Mouse (Mus musculus) neural tube, embryonic 14.5 days (tissue): ENCODE measurements around the gene Galnt6. TPM values are rescaled to one million over a fixed set of nuclear protein-coding genes. Genes with fewer than 3 reads are reported as not detected.

Experiments used
- ATAC-seq: fragments of 200-750 bp; cut with Nextera tagmentation; 2 replicates; pipeline ENCODE4 v1.8.0; 2017; ENCODE audit warnings: low read depth, mild to moderate bottlenecking, moderate TSS enrichment, moderate library complexity
- H3K27ac ChIP-seq: fragments of 300-500 bp; sonication (generic); 2 replicates; pipeline ENCODE4 v1.5.1; 2014; ENCODE audit warnings: low read depth, mild to moderate bottlenecking, control low read depth, low read length, moderate library complexity, mixed read lengths
- H3K27me3 ChIP-seq: fragments of 300-500 bp; sonication (generic); 2 replicates; pipeline ENCODE4 v1.6.1; 2014; ENCODE audit warnings: low read length; ENCODE audit not compliant: control insufficient read depth, insufficient read depth
- H3K36me3 ChIP-seq: fragments of 300-500 bp; sonication (generic); 2 replicates; pipeline ENCODE4 v1.6.1; 2014; ENCODE audit warnings: low read length, mixed read lengths; ENCODE audit not compliant: control insufficient read depth, insufficient read depth
- H3K4me1 ChIP-seq: fragments of 300-500 bp; sonication (generic); 2 replicates; pipeline ENCODE4 v1.6.1; 2014; ENCODE audit warnings: low read length; ENCODE audit not compliant: control insufficient read depth, insufficient read depth
- H3K4me2 ChIP-seq: fragments of 300-500 bp; sonication (generic); 2 replicates; pipeline ENCODE4 v1.6.1; 2014; ENCODE audit warnings: mild to moderate bottlenecking, low read depth, low read length, control low read depth
- H3K4me3 ChIP-seq: fragments of 300-500 bp; sonication (generic); 2 replicates; pipeline ENCODE4 v1.5.1; 2014; ENCODE audit warnings: low read depth, low read length, control low read depth, mixed read lengths
- H3K9ac ChIP-seq: fragments of 300-500 bp; sonication (generic); replicated peaks from 2 replicates; pipeline ENCODE4 v1.6.1; 2014; ENCODE audit warnings: low read depth, mild to moderate bottlenecking, control low read depth, low read length, mixed read lengths
- H3K9me3 ChIP-seq: fragments of 300-500 bp; sonication (generic); 2 replicates; pipeline ENCODE4 v1.6.1; 2016; ENCODE audit warnings: low read length; ENCODE audit not compliant: control insufficient read depth
- WGBS: fragments of 180-500 bp; shearing (Covaris S2); extraction: QIAGEN DNeasy Blood & Tissue Kit; methylation state at CpG from one replicate; pipeline ENCODE4 v1.1.7; 2014; 5-methylcytosine and 5-hydroxymethylcytosine counted together
- microRNA-seq: library from miRNA; unstranded; fragments of <30 nt; microRNA quantifications from one replicate; pipeline ENCODE4, GENCODE M21; 2016
- polyA plus RNA-seq: library from polyadenylated mRNA; unstranded; fragments of >200 nt; fragmentation: Nextera tagmentation; extraction: Ambion mirVana; gene quantifications from 2 replicates; pipeline ENCODE4 v1.2.1, GENCODE M21; 2014

Galnt6 gene
- polyA plus RNA-seq, 1 experiment from 2014 or later, result 0.15 TPM

DNA sequence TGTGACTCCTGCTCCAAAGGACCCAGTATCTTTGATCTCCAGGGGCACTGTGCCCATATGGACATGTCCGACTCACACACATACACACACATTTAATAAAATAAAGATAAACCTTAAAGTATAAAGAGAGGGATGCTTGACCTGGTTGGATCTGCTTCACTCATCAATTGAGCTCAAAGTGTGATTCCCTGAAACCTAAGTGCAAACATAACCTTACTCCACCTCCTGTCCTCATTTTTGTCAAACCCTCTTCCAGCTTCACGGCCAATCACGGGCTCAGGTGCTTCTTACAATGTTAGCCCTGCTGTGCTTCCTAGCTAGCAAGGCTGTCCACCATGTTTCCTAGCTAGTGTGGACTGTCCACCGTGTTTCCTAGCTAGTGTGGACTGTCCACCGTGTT lies 74.0 kb downstream of the Galnt6 start:
- Histone ChIP-seq H3K4me3 (no peak overlapping the region), H3K9me3 (no peaks in the 10 kb centered on the region), H3K27me3 (no peaks in the 10 kb centered on the region), H3K36me3 (no peaks in the 10 kb centered on the region), H3K4me1 (no peaks in the 10 kb centered on the region), H3K4me2 (no peak overlapping the region), H3K27ac (no peak overlapping the region), H3K9ac (no peak overlapping the region)
- 90% methylated on average over 5 of the region's 5 CpGs for WGBS
- no peak for ATAC-seq

DNA sequence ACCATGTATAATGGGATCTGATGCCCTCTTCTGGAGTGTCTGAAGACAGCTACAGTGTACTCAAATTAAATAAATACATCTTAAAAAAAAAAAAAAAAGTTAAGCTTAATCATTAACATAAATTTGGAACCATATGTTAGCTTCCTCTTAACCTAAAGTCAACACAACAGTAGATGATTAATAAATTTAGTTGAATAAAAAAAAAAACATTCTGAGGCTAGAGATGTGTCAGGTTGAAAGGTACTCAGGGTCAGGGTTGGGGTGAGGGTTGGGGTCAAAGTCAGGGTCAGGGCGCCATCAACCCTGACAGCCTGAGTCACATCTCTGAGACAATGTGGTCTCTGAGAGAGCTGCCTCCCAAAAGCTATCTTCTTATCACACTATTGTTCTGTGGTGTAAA lies 74.9 kb downstream of the Galnt6 start:
- Histone ChIP-seq H3K4me3 (no peak overlapping the region), H3K4me2 (no peak overlapping the region), H3K36me3 (no peaks in the 10 kb centered on the region), H3K9ac (no peak overlapping the region), H3K4me1 (no peaks in the 10 kb centered on the region), H3K27me3 (no peaks in the 10 kb centered on the region), H3K9me3 (no peaks in the 10 kb centered on the region), H3K27ac (no peak overlapping the region)
- WGBS, result 88% methylated on average over 1 of the region's 1 CpGs
- no peak for ATAC-seq

DNA sequence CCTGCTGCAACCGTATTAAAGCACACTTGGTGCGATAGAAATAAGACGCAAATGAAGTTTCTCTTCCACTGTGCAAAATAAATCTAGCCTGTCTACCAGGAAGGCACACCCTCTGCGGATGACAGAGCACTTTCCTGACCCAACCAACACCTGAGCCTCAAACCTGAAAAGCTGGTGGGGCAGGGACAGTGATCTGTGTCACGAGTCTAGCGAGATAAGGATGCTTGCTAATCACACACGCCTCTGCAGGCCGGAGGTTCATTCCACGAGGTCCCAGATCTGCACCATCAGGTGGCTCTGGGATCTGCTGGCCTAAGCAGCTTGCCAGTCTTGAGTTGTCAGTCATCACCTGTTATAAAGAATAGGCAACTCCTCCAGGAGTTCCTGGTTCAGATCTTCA lies 77.6 kb downstream of the Galnt6 start:
- no peaks in the 10 kb centered on the region for H3K36me3 ChIP-seq
- 93% methylated on average over 9 of the region's 9 CpGs for WGBS
- H3K4me3 ChIP-seq, result no peak overlapping the region
- ATAC-seq, result no peak
- no peaks in the 10 kb centered on the region for H3K4me1 ChIP-seq
- no peaks in the 10 kb centered on the region for H3K27me3 ChIP-seq
- no peak overlapping the region for H3K4me2 ChIP-seq
- no peak overlapping the region for H3K9ac ChIP-seq
- H3K27ac ChIP-seq, result no peak overlapping the region
- H3K9me3 ChIP-seq, result no peaks in the 10 kb centered on the region

DNA sequence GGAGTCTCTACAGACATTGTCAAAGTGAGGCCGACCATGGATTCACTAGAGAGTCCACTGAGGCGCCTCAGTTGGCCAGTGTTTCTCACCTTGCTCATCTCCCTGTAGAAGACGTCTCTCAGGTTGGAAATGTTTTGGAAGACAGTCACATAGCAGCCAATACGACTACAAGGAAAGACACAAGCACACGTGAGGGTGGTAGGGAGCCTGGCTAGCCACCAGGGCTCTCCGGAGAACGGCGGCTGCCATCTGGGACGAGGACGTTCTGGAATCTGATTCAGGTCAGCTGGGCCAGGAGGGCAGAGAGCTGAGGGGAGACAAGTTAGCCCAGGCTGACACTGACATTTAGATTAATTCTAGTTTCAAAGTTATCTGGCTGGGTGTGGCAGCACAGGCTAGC lies 79.1 kb downstream of the Galnt6 start:
- no peak for ATAC-seq
- Histone ChIP-seq H3K27ac (no peak overlapping the region), H3K4me2 (no peak overlapping the region)

DNA sequence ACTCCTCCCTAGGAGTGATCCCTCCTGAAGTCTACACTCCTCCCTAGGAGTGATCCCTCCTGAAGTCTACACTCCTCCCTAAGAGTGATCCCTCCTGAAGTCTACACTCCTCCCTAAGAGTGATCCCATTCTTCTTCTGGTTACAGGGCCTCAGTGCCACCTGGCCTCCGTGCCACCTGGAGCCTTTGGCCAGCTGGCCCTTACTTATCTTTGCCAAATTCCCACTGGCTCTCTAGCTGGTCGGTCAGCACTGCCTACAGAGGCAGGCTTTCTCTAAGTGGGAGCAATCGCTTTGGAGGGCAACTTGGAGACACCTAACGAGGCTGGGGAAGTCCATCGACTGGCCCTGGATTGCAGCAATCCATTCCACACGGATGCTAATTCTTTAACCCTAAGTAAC lies 83.0 kb downstream of the Galnt6 start:
- Histone ChIP-seq H3K9ac (no peak overlapping the region), H3K4me2 (no peak overlapping the region), H3K27me3 (no peaks in the 10 kb centered on the region), H3K36me3 (no peaks in the 10 kb centered on the region), H3K27ac (no peak overlapping the region), H3K4me1 (no peaks in the 10 kb centered on the region), H3K4me3 (no peak overlapping the region), H3K9me3 (no peaks in the 10 kb centered on the region)
- ATAC-seq, result no peak
- WGBS, result 81% methylated on average over 6 of the region's 6 CpGs

More for the DNA sequence above, 79.1 kb downstream of the Galnt6 start:
- no peaks in the 10 kb centered on the region for H3K36me3 ChIP-seq
- no peak overlapping the region for H3K9ac ChIP-seq
- H3K27me3 ChIP-seq, result no peaks in the 10 kb centered on the region
- no peak overlapping the region for H3K4me3 ChIP-seq
- no peaks in the 10 kb centered on the region for H3K4me1 ChIP-seq
- H3K9me3 ChIP-seq, result no peaks in the 10 kb centered on the region
- WGBS, result 91% methylated on average over 10 of the region's 10 CpGs

DNA sequence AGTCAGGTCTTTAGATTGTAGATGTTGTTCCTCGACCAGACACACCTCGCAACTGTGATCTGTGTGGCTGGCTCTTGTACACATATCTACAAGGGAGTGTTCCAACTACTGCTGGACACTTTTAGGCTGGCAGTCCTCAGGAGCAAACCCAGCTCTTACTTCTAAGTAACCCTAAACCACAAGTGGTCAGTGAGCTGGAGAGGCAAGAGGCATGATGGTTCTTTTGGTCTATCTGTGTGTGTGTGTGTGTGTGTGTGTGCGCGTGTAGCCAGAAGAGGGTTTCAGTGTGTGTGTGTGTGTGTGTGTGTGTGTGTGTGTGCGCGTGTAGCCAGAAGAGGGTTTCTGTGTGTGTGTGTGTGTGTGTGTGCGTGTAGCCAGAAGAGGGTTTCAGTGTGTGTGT lies 86.7 kb downstream of the Galnt6 start:
- H3K27me3 ChIP-seq, result peaks cover 5% of the 10 kb centered on the region
- H3K36me3 ChIP-seq, result no peaks in the 10 kb centered on the region
- H3K9me3 ChIP-seq, result no peaks in the 10 kb centered on the region
- H3K4me3 ChIP-seq, result no peak overlapping the region
- no peak overlapping the region for H3K27ac ChIP-seq
- H3K4me2 ChIP-seq, result no peak overlapping the region
- H3K4me1 ChIP-seq, result no peaks in the 10 kb centered on the region
- 95% methylated on average over 7 of the region's 7 CpGs for WGBS
- H3K9ac ChIP-seq, result no peak overlapping the region
- no peak for ATAC-seq

Small RNA genes lying within 50 kb of the gene (microRNA-seq; reads per million reads assigned to microRNA genes)
- gene Mir6961, result not detected

Other genes starting within 250 kb of the Galnt6 start
- gene Csrnp2, start 233.9 kb downstream of the Galnt6 start, polyA plus RNA-seq, result 43.0 and 50.0 TPM in 2 replicates
- 32.0 and 33.4 TPM in 2 replicates for gene Tfcp2, start 177.4 kb downstream of the Galnt6 start, polyA plus RNA-seq
- gene Pou6f1, start 129.4 kb downstream of the Galnt6 start, polyA plus RNA-seq, result 47.6 and 49.7 TPM in 2 replicates
- gene Dazap2, start 114.0 kb downstream of the Galnt6 start, polyA plus RNA-seq, result 138 and 142 TPM in 2 replicates
- gene Smagp, start 92.4 kb downstream of the Galnt6 start, polyA plus RNA-seq, result 1.7 and 3.8 TPM in 2 replicates
- gene Bin2, start 59.8 kb downstream of the Galnt6 start, polyA plus RNA-seq, result 1.4 and 2.9 TPM in 2 replicates
- gene Cela1, start 41.5 kb downstream of the Galnt6 start, polyA plus RNA-seq, result 1.7 and 1.9 TPM in 2 replicates
- gene Slc4a8, start 32.4 kb upstream of the Galnt6 start, polyA plus RNA-seq, result 24.2 and 30.5 TPM in 2 replicates
- gene Scn8a, start 140.5 kb upstream of the Galnt6 start, polyA plus RNA-seq, result 25.6 and 35.2 TPM in 2 replicates